Mouse (Mus musculus) adipocyte (in vitro differentiated cells): ENCODE measurements around the gene Ddr1.
A peak's percentile ranks its signal among the peaks of the same experiment; 100 is the strongest.

Experiments used
- DNase-seq: peaks from one replicate; pipeline ENCODE4 v3.0.0-alpha.2; 2016; ENCODE audit warnings: low spot score

Ddr1 gene

GRCm38 (mm10) chr17:35720340-35720727 is 15.9 kb upstream of the Ddr1 start:
- DNase-seq = no peak

GRCm38 (mm10) chr17:35719616-35720339 is 15.4 kb upstream of the Ddr1 start:
- DNase-seq = no peak

- DNase-seq = no peak
Observed at GRCm38 (mm10) chr17:35717080-35717479, 12.7 kb upstream of the Ddr1 start.

DNA sequence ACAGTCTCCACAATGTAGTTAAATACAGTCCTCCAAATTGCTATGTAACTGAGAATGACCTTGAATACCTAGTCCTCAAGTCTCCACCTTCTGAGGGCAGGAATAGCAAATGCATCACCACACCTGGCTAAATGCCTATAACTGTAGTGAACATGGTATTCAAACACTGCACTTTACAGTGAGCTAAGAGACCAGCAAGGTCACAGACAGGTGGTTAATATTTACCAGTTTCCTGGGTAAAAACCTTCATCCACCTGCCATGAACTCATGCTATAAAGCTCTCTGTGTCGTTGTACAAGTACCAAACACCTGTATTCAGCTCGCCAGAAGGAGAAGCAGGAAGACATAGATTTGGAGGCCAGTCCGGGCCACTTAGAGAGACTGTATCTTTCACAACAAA is 11.7 kb upstream of the Ddr1 start:
- DNase-seq = no peak

- DNase-seq = peak; percentile 70
Observed at GRCm38 (mm10) chr17:35710705-35711347, 6.4 kb upstream of the Ddr1 start.

DNA sequence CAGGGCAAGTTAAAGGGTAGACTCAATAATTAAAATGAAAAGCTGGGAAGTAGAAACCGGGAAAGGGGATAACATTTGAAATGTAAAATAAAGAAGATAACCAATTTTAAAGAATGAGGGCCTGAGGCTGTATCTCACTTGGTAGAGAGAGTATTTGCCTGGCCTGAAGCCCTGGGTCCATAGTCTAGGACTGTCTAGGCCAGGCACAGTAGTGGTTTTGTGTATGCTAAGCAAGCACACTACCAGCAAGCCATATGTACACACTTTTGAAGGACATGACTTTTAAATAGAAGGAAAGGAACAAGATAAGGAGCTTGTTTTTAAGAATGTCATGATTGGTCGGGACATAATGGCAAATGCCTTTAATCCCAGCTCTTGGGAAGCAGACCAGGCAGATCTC is 4.2 kb upstream of the Ddr1 start:
- DNase-seq = no peak

GRCm38 (mm10) chr17:35707929-35708328 is 3.5 kb upstream of the Ddr1 start:
- DNase-seq = no peak

- DNase-seq = peak; percentile 73
Observed at GRCm38 (mm10) chr17:35705836-35706235, 1.4 kb upstream of the Ddr1 start.

- no peak for DNase-seq
Observed at GRCm38 (mm10) chr17:35703751-35704271, 610 bp downstream of the Ddr1 start.

DNA sequence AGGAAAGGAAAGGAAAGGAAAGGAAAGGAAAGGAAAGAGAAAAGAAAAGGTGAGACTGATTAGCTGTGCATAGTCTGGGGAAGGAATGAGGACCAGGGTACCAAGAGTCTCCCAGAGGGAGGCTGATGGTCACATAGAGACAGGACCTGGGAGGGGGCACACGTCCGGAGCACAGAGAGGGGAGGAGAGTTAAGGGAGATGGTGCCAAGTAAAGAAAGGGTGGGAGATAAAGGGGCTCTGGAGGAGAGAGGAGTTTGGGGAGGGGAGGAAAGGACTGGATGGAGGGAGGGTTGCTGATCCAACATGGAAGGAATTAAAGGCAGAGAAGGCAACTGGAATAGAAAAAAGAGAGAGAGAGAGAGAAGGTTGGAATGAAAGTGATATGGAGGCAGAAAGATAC is 1.4 kb downstream of the Ddr1 start:
- DNase-seq = no peak

DNA sequence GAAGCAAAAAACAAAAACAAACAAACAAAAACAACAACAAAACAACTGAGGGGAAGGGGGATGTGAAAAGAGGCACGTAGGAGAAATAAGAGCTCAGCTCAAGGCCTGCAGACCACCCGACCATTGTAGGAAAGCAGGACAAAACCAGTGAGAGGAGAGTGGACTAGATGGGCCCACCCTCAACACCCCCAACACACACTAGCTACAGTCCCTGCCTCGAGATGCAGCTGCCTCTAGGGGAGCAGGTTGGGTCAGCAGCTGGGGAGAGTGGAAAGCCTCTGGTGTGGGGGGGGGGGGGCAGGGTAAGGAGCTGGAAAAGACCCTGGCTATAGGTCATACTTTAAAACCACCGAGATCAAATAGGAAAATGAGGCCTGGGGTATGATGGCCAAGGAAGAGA is 1.8 kb downstream of the Ddr1 start:
- DNase-seq = no peak

DNA sequence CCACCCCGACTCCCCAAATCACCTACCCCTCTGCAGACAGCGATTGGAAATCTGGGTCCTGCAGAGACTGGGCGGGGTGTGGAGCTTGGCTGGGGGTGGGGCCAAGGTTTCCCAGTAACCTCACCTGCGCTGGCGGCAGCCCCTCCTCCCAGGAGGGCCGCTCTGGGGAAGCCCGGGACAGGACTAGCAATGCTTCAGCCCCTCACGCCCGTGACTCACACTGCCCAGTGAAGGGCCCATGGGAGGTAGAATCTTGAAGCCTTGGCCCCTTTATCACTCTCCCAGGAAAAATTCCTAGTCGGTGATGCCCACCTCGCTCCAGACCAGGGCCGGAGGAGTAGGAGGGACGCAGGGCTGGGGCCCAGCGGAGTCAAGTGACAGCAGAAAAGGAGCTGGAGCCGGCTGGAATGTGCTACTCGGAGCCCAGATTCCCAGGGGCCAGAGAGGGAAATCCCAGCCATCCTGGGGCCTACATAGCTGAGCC is 2.4 kb downstream of the Ddr1 start:
- peak; percentile 68 for DNase-seq

GRCm38 (mm10) chr17:35701203-35701977 is 3.0 kb downstream of the Ddr1 start:
- DNase-seq = peak; percentile 78

DNA sequence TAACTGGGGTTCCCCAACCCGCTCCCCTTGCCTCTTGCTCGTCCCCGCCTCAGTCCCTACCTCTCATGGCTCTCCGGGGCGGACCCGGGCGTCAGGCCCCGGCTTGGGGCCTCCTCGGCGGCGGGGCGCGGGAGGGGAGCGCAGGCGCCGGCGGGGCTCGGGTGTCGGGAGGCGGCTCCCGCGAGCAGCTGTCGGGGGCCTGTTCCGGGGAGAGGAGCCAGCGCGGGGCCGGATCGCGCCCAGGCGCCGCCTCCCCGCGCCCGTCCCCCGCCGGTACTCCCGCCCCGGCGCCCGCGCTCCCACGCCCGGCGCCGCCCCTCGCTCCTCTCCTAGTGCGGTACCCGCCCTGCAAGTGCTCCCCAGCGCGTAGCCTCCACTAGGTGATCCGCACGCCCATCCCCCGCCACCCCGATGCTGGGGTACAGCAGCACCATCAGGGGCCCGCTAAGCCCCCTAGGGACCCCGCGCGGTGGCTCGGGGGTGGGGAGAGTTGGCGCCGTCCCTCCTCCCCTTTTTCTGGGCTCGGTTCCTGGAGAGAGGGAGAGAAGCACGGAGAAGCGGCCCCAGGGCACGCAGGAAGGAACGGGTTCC is 4.0 kb downstream of the Ddr1 start:
- peak; percentile 79 for DNase-seq

- peak; percentile 94 for DNase-seq
Observed at GRCm38 (mm10) chr17:35699919-35700318, 4.5 kb downstream of the Ddr1 start.

GRCm38 (mm10) chr17:35698501-35698883 is 5.9 kb downstream of the Ddr1 start:
- no peak for DNase-seq

DNA sequence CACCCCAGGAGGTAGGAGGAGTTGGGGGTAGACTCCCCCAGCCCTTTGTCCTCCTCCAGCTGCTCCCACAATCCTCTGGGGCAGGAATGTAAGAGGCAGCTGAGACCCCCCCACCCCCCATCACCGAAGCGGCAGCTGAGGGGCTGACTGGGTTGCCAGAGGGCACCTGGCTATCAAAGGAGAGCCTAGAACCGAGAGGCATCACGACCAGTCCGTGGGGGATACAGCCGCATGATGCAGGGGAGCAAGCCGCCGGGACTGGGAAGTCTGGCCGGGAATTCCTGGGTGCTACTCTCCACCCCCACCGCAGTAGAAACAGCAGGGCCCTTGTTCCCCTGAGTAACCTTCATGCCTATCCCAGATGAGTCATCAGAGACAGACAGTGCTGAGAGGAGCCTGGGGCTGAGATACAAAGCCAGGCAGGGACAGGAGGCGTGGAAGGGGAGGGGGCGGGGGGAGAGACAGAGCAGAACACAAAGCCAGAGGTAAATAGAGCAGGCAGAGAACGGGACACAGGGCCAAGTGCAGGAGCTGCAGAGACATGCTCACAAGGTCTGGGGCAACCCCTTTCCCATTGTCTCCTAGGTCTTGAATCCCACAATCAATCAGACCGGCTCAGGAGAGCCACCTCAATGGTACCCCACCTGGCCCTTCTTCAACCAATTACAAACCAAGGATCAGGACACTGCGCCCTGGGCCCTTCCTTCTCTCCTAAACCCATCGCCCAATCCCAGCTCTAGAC is 6.5 kb downstream of the Ddr1 start:
- DNase-seq = peak; percentile 62

DNA sequence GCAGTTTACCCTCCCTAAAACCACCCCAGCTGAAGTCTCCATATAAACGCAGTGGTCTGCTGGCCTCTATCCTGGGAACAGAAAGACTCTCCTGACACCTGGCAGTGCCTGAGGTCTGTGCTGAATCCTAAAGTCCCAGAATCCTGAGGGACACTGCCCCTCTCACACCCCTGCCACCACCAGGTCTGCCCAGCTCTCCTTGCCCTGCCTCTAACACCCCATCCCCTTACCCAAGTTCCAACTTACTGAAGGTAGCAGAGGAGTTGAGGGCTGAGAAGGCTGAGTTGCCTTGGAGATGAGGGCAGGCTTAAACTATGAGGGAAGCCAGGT is 7.0 kb downstream of the Ddr1 start:
- no peak for DNase-seq

GRCm38 (mm10) chr17:35696691-35697090 is 7.7 kb downstream of the Ddr1 start:
- peak; percentile 55 for DNase-seq

DNA sequence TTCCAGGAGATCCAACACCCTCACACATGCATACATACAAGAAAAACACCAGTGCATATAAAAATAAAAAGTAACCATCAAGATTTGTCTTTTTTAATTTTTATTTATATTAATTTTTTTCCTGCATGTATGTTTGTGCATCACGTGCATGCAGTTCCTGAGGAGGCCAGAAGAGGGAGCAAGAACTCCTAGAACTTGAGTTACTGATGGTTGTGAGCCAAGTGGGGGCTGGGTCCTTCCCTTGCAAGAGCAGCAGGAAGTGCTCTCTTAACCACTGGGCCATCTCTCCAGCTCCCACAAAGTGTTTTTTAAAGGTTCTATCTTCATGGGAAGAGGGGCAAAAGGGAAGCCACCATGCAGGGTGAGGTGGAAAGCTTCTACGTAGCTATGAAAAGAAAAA is 9.1 kb downstream of the Ddr1 start:
- DNase-seq = peak; percentile 55

GRCm38 (mm10) chr17:35693906-35694305 is 10.5 kb downstream of the Ddr1 start:
- no peak for DNase-seq

GRCm38 (mm10) chr17:35692368-35692767 is 12.1 kb downstream of the Ddr1 start:
- no peak for DNase-seq
